Mouse (Mus musculus) gastrocnemius, postnatal 14 days (tissue): Measurements from ENCODE around the gene Abcb4. TPM values are rescaled to one million over a fixed set of nuclear protein-coding genes. Genes with fewer than 3 reads are reported as not detected.
"Not testable (repeated sequence)": the region's sequence is repeated elsewhere in the genome, so short reads cannot be mapped to it uniquely, and the experiment has no call there.

Source experiments
- DNase-seq: peaks from one replicate; pipeline ENCODE4 v3.0.0; 2021; ENCODE audit warnings: mixed read lengths
- intact Hi-C: fragments of 180-260 bp; cut with DNase I; formaldehyde crosslinking; loops from one replicate; pipeline ENCODE4 v1.15.1; 2025; ENCODE audit warnings: low total_unique reads
- total RNA-seq, 2 experiments: library from RNA; stranded (reverse); gene quantifications; 2 replicates each; pipeline ENCODE4 v1.2.3; 2021

The Abcb4 gene
- total RNA-seq, 2 experiments from 2014 or later = 14.8 to 17.6 TPM

- no peak for DNase-seq
- intact Hi-C loops = no loop called here
Measured at GRCm38 (mm10) chr5:8991626-8992025, 98.1 kb downstream of the Abcb4 start.

GRCm38 (mm10) chr5:8995966-8996685 is 102.6 kb downstream of the Abcb4 start:
- intact Hi-C loops = no loop called here
- DNase-seq = no peak

- intact Hi-C loops = no loop called here
- peak; percentile 95 for DNase-seq
Measured at GRCm38 (mm10) chr5:8996686-8997512, 103.4 kb downstream of the Abcb4 start, which contains the start of gene Crot. Crot (minus strand) TSS chr5:8997324.

- peak; percentile 43 for DNase-seq
- intact Hi-C loops = no loop called here
Measured at GRCm38 (mm10) chr5:8997513-8997895, 104.0 kb downstream of the Abcb4 start.

- no peak for DNase-seq
- intact Hi-C loops = no loop called here
Measured at GRCm38 (mm10) chr5:8999108-8999507, 105.6 kb downstream of the Abcb4 start.

- DNase-seq, intact Hi-C loops: not testable (repeated sequence)
Measured at GRCm38 (mm10) chr5:9000006-9000405, 106.5 kb downstream of the Abcb4 start.

GRCm38 (mm10) chr5:9006585-9006984 is 113.1 kb downstream of the Abcb4 start:
- intact Hi-C loops, DNase-seq: not testable (repeated sequence)

Other genes starting within 250 kb of the Abcb4 start
- 1 to 10 TPM; 2.8 to 3.1 TPM for gene Abcb1a, start 233.6 kb upstream of the Abcb4 start, total RNA-seq
- 1 to 10 TPM in 1 of 2 experiments, under 1 TPM in 1; 0.78 to 1.6 TPM for gene Abcb1b, start 95.6 kb upstream of the Abcb4 start, total RNA-seq
- 10 to 100 TPM; 26.9 to 27.3 TPM for gene Crot, start 103.6 kb downstream of the Abcb4 start, total RNA-seq
- gene Tmem243, start 207.0 kb downstream of the Abcb4 start, total RNA-seq = 1 to 10 TPM; 4.2 to 6.2 TPM